Mouse (Mus musculus) limb, embryonic 11.5 days (tissue): Measurements from ENCODE around the gene Lasp1. TPM values are rescaled to one million over a fixed set of nuclear protein-coding genes. Genes with fewer than 3 reads are reported as not detected.
A peak's percentile ranks its signal among the peaks of the same experiment; 100 is the strongest.

Experiments used
- ATAC-seq: fragments of 200-750 bp; cut with Nextera tagmentation; 2 replicates; pipeline ENCODE4 v1.8.0; 2017; ENCODE audit warnings: low read depth; ENCODE audit not compliant: insufficient number of reproducible peaks, low FRiP score, low TSS enrichment
- DNase-seq: peaks from one replicate; pipeline ENCODE4 v3.0.0-alpha.2; 2015; ENCODE audit warnings: low spot score
- H3K27ac ChIP-seq: fragments of 300-500 bp; sonication (generic); replicated peaks from 2 replicates; pipeline ENCODE4 v1.5.1; 2014; ENCODE audit warnings: low read depth, mild to moderate bottlenecking, low read length
- H3K27me3 ChIP-seq: fragments of 300-500 bp; sonication (generic); 2 replicates; pipeline ENCODE4 v1.6.1; 2014; ENCODE audit warnings: mild to moderate bottlenecking, low read length, mixed read lengths; ENCODE audit not compliant: control insufficient read depth, insufficient read depth
- H3K36me3 ChIP-seq: fragments of 300-500 bp; sonication (generic); 2 replicates; pipeline ENCODE4 v1.6.1; 2014; ENCODE audit warnings: mild to moderate bottlenecking, low read length, moderate library complexity, mixed read lengths; ENCODE audit not compliant: control insufficient read depth, insufficient read depth
- H3K4me1 ChIP-seq: fragments of 300-500 bp; sonication (generic); 2 replicates; pipeline ENCODE4 v1.6.1; 2014; ENCODE audit warnings: low read length, mixed read lengths; ENCODE audit not compliant: control insufficient read depth, insufficient read depth
- H3K4me2 ChIP-seq: fragments of 300-500 bp; sonication (generic); 2 replicates; pipeline ENCODE4 v1.6.1; 2014; ENCODE audit warnings: low read depth, mild to moderate bottlenecking, moderate library complexity; ENCODE audit not compliant: severe bottlenecking
- H3K4me3 ChIP-seq: fragments of 300-500 bp; sonication (generic); 2 replicates; pipeline ENCODE4 v1.5.1; 2014; ENCODE audit warnings: low read depth, low read length
- H3K9ac ChIP-seq: fragments of 300-500 bp; sonication (generic); 2 replicates; pipeline ENCODE4 v1.6.1; 2014; ENCODE audit warnings: mild to moderate bottlenecking, low read length
- H3K9me3 ChIP-seq: fragments of 300-500 bp; sonication (generic); 2 replicates; pipeline ENCODE4 v1.6.1; 2016; ENCODE audit warnings: low read length; ENCODE audit not compliant: control insufficient read depth
- WGBS: fragments of 180-500 bp; shearing (Covaris S2); extraction: QIAGEN DNeasy Blood & Tissue Kit; methylation state at CpG from one replicate; pipeline ENCODE4 v1.1.7; 2014; 5-methylcytosine and 5-hydroxymethylcytosine counted together
- polyA plus RNA-seq: library from polyadenylated mRNA; unstranded; fragments of >200 nt; fragmentation: Nextera tagmentation; extraction: Ambion mirVana; gene quantifications from 2 replicates; pipeline ENCODE4 v1.2.1, GENCODE M21; 2014

Gene Lasp1
- polyA plus RNA-seq, 1 experiment from 2014 or later = 79.9 TPM

GRCm38 (mm10) chr11:97883918-97884600, 85.3 kb downstream of the Lasp1 start, which contains the start of gene Fbxo47:
Gene Fbxo47 (minus strand): TSS chr11:97884154.
- Histone ChIP-seq H3K36me3 (no peaks in the 10 kb centered on the region), H3K4me2 (peak within 1 kb of the TSS; percentile 35), H3K9ac (peak within 1 kb of the TSS; percentile 49), H3K4me3 (peak within 1 kb of the TSS; percentile 40), H3K27me3 (no peaks in the 10 kb centered on the region), H3K9me3 (no peaks in the 10 kb centered on the region), H3K27ac (peak within 1 kb of the TSS; percentile 77), H3K4me1 (no peaks in the 10 kb centered on the region)
- DNase-seq (peak; percentile 96), ATAC-seq (peak; percentile 95)
- under 1% methylated on average over 37 of the region's 37 CpGs for WGBS

- H3K27ac ChIP-seq = peak overlapping the region; percentile 48
- H3K4me3 ChIP-seq = peak overlapping the region; percentile 40
- H3K4me2 ChIP-seq = peak overlapping the region; percentile 35; the same call in 1 of the 2 replicates
- H3K4me1 ChIP-seq = no peaks in the 10 kb centered on the region
- no peaks in the 10 kb centered on the region for H3K9me3 ChIP-seq
- H3K9ac ChIP-seq = no peak overlapping the region; the same call in 1 of the 2 replicates
- no peak for ATAC-seq
- WGBS = 29% methylated on average over 7 of the region's 7 CpGs
- no peaks in the 10 kb centered on the region for H3K36me3 ChIP-seq
- H3K27me3 ChIP-seq = no peaks in the 10 kb centered on the region
- DNase-seq = no peak
These were observed 85.9 kb downstream of the Lasp1 start for GRCm38 (mm10) chr11:97884601-97885185.

- H3K36me3 ChIP-seq = no peaks in the 10 kb centered on the region
- DNase-seq (no peak), ATAC-seq (no peak)
- 90% methylated on average over 2 of the region's 2 CpGs for WGBS
- H3K4me1 ChIP-seq = no peaks in the 10 kb centered on the region
- no peak overlapping the region for H3K27ac ChIP-seq
- H3K27me3 ChIP-seq = no peaks in the 10 kb centered on the region
- H3K9ac ChIP-seq = no peak overlapping the region
- no peak overlapping the region for H3K4me2 ChIP-seq
- no peaks in the 10 kb centered on the region for H3K9me3 ChIP-seq
- H3K4me3 ChIP-seq = no peak overlapping the region
These were observed 86.6 kb downstream of the Lasp1 start for GRCm38 (mm10) chr11:97885296-97885915.

Other genes starting within 250 kb of the Lasp1 start
- 0.28 and 0.34 TPM in 2 replicates for gene Srcin1, start 222.8 kb upstream of the Lasp1 start, polyA plus RNA-seq
- gene Epop, start 169.3 kb upstream of the Lasp1 start, polyA plus RNA-seq = 12.5 and 12.6 TPM in 2 replicates
- gene Mllt6, start 135.6 kb upstream of the Lasp1 start, polyA plus RNA-seq = 4.0 and 4.1 TPM in 2 replicates
- gene Cisd3, start 113.2 kb upstream of the Lasp1 start, polyA plus RNA-seq = 8.8 and 10.9 TPM in 2 replicates
- gene Pcgf2, start 98.5 kb upstream of the Lasp1 start, polyA plus RNA-seq = 23.3 and 25.4 TPM in 2 replicates
- gene Psmb3, start 95.6 kb upstream of the Lasp1 start, polyA plus RNA-seq = 546 and 550 TPM in 2 replicates
- 1.9 and 2.1 TPM in 2 replicates for gene Pip4k2b, start 54.3 kb upstream of the Lasp1 start, polyA plus RNA-seq
- 15.4 and 18.3 TPM in 2 replicates for gene Cwc25, start 32.4 kb upstream of the Lasp1 start, polyA plus RNA-seq
- not detected in 2 replicates for gene 1700001P01Rik, start 23.1 kb upstream of the Lasp1 start, polyA plus RNA-seq
- 576 and 600 TPM in 2 replicates for gene Rpl23, start 16.6 kb upstream of the Lasp1 start, polyA plus RNA-seq
- gene B230217C12Rik, start 41.8 kb downstream of the Lasp1 start, polyA plus RNA-seq = 15.9 and 17.4 TPM in 2 replicates
- gene Fbxo47, start 85.2 kb downstream of the Lasp1 start, polyA plus RNA-seq = 1.0 TPM in 2 replicates
- 0.15 TPM in 1 of 2 replicates, not detected in the other for gene Plxdc1, start 187.4 kb downstream of the Lasp1 start, polyA plus RNA-seq
- 9.5 and 9.9 TPM in 2 replicates for gene Arl5c, start 197.2 kb downstream of the Lasp1 start, polyA plus RNA-seq
- 6.8 and 7.2 TPM in 2 replicates for gene Cacnb1, start 224.0 kb downstream of the Lasp1 start, polyA plus RNA-seq
- 1,171 and 1,244 TPM in 2 replicates for gene Rpl19, start 227.7 kb downstream of the Lasp1 start, polyA plus RNA-seq